In the genomic region with DNA sequence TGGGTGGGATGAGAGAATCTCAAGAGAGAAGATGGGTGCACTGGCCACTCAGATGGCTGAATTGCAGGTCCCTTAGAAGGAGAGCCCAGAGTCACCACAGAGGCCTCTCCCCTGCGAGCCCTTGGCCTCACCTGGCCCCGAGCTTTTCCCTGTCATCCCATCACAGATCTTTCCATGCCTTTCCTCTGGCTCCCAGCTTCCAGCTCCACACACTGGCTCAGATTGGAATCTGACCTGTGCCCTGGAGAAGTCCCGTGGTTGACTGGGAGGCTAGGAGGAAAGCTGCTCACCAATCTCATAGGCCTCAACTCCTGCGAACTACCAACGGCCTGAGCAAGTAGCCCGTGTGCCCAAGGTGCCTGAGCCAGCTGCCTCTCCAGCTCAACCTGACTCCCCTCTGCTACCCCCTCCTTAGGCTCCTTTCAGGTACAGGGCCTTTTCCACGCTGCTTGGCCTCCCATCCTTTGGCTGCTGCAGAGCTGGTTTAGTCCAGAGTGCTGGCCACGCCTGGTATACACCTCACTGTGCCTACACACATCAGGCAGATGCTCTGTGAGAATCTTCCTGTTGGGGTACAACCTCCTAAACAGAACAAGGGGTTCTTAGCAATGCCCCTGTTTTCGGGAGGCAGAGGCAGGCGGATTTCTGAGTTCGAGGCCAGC, we compare ENCODE assay signal across 14 mouse cellular contexts. TPM values are rescaled to one million over a fixed set of nuclear protein-coding genes. Genes with fewer than 3 reads are reported as not detected.
"Had no signal": no experiment of that assay in that cellular context is flagged by ENCODE, and none has a peak within 500 bp of the region (broad histone marks: within the 10 kb centered on the region; RNA-seq: fewer than 3 reads in every experiment).

No protein-coding gene starts in this region.

- H3K36me3 ChIP-seq: midbrain, embryonic 15.5 days had no signal

- ATAC-seq: midbrain, embryonic 15.5 days had no signal

- H3K4me2 ChIP-seq: limb, embryonic 13.5 days; liver, embryonic 11.5 days; liver, embryonic 15.5 days; lung, embryonic 14.5 days; midbrain, embryonic 11.5 days; midbrain, embryonic 15.5 days; stomach, embryonic 15.5 days had no signal

- H3K9me3 ChIP-seq: limb, embryonic 13.5 days; liver, embryonic 15.5 days; midbrain, embryonic 15.5 days; stomach, embryonic 15.5 days had no signal

- H3K27me3 ChIP-seq: limb, embryonic 13.5 days; liver, embryonic 15.5 days; megakaryocyte, embryonic 14.5 days; midbrain, embryonic 15.5 days; stomach, embryonic 15.5 days had no signal

- H3K9ac ChIP-seq: limb, embryonic 13.5 days; liver, embryonic 15.5 days; lung, embryonic 14.5 days; midbrain, embryonic 15.5 days; stomach, embryonic 15.5 days had no signal

- DNase-seq: left cerebral cortex, postnatal 4 days; lung, embryonic 14.5 days; lung, postnatal 10 days; right cerebral cortex, postnatal 14 days; thymus, postnatal 4 days had no signal

- H3K27ac ChIP-seq: limb, embryonic 13.5 days; liver, embryonic 15.5 days; macrophage; midbrain, embryonic 15.5 days; stomach, embryonic 15.5 days had no signal

- H3K4me3 ChIP-seq: limb, embryonic 13.5 days; liver, embryonic 15.5 days; megakaryocyte, embryonic 14.5 days; midbrain, embryonic 15.5 days; stomach, embryonic 15.5 days had no signal

RNA-seq across cellular contexts. Expression of gene Catsperz, which starts 19.6 kb away (rescaled TPM):
- polyA plus RNA-seq: macrophage; midbrain, embryonic 11.5 days had no signal

RNA-seq across cellular contexts. Expression of gene Kcnk4, which starts 28.7 kb away (rescaled TPM):
- polyA plus RNA-seq: large intestine, adult 2 months; macrophage; midbrain, embryonic 11.5 days had no signal
